Mouse (Mus musculus): ENCODE data around the gene Col7a1.

- TF ChIP-seq EP300 (IDR thresholded peaks at IDR 0.05; ENCODE audit: low read depth): no peak
- no peak for TF ChIP-seq CTCF (IDR thresholded peaks at IDR 0.05; ENCODE audit: low read depth)
Observed at GRCm38 (mm10) chr9:108992085-108992469, 38.7 kb downstream of the Col7a1 start.
